Mouse (Mus musculus) B cell, adult (primary cell): ENCODE data around the gene Gm3839. TPM values are rescaled to one million over a fixed set of nuclear protein-coding genes. Genes with fewer than 3 reads are reported as not detected.

Experiments
- total RNA-seq: library from RNA; stranded (reverse); gene quantifications from 4 replicates; pipeline ENCODE4 v1.2.4, GENCODE M21; 2023; ENCODE audit not compliant: inconsistent age

The Gm3839 gene
- not detected in 4 replicates for total RNA-seq

DNA sequence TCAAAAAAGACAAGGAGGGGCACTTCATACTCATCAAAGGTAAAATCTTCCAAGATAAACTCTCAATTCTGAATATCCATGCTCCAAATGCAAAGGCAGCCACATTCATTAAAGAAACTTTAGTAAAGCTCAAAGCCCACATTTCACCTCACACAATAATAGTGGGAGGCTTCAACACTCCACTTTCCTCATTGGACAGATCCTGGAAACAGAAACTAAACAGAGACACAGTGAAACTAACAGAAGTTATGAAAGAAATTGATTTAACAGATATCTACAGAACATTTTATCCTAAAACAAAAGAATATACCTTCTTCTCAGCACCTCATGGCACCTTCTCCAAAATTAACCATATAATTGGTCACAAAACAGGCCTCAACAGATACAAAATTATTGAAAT is at the start of gene Gm3839:
Gene Gm3839 (minus strand): TSS at position 101 of the 400 bp plus-strand sequence.

Other genes starting within 250 kb of the Gm3839 start
- 7.0 to 10.9 TPM (median 8.9 TPM) in 4 replicates for gene Fhit, start 194.7 kb downstream of the Gm3839 start, total RNA-seq
- gene Ptprg, start 196.8 kb upstream of the Gm3839 start, total RNA-seq = not detected in 4 replicates